Mouse (Mus musculus): ENCODE measurements at regions not wholly inside any gene's neighbourhood (a gene's known extent, or its start where the extent isn't known, plus 50 kb on each side); places are given as distances from the start of the nearest gene placed in this dataset.

DNA sequence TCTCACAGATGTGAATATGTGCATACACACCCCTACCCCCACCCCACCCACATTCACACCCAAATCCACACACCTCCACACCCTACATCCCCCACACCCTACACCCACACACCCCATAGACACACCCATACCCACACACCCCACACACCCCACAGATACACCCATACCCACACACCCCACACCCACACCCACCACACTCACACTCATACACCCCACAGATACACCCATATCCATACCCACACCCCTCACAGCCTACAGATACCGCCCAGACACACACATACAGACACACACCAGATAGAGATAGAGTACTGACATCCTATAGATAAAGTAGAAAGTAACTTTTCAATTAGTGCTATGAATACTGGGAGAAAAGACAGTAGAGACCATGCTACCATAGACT is 108.6 kb upstream of the Ddhd1 start:
- Histone ChIP-seq H3K4me3 (no peak overlapping the region), H3K4me1 (no peaks in the 10 kb centered on the region), H3K27ac (replicated peaks) (no peak overlapping the region), H3K4me2 (replicated peaks) (no peak overlapping the region), H3K9me3 (no peaks in the 10 kb centered on the region), H3K27me3 (no peaks in the 10 kb centered on the region), H3K36me3 (no peaks in the 10 kb centered on the region), H3K9ac (replicated peaks) (no peak overlapping the region)
- WGBS: 90% methylated on average over 1 of the region's 1 CpGs
- ATAC-seq (replicated peaks): no peak

DNA sequence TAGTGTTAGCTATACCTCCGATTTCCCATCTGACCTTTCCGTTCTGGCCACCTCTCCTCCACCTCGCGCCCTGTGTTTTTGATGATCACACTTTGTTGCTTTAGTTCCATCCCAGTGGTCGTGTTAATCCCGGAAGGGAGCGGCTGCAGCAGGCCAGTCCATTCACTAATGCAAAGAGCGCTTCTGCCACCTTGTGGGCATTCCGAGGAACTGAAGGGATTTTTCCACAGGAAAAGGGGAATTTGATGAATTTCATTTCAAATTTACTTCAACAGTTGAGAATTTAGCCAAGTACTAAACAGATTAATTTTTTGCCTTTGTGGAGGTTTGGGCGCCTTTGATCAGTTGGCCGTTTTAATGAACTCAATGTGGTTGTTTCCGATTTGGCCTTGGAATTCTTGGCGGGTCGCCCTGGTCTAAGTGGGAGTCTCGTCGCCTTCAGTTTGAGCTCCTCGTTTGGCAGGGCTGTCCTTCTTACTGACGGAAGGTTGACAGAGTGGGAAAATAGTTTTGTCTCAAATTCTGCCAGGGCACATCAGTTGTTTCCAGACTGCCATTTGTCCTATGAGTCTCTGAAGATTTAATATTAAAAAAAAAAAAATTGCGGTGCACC is 114.8 kb upstream of the Ddhd1 start:
- peak; percentile 87 for ATAC-seq (replicated peaks)
- Histone ChIP-seq H3K4me3 (0 out of 2 replicates have a peak overlapping the region, but pooled peaks have one; percentile 16), H3K27ac (replicated peaks) (no peak overlapping the region), H3K27me3 (no peaks in the 10 kb centered on the region), H3K36me3 (no peaks in the 10 kb centered on the region), H3K4me1 (0 out of 2 replicates have a peak, but pooled peaks cover 7% of the 10 kb centered on the region), H3K4me2 (replicated peaks) (peak overlapping the region; percentile 44), H3K9ac (replicated peaks) (peak overlapping the region; percentile 25; the same call in 1 of the 2 replicates), H3K9me3 (no peaks in the 10 kb centered on the region)
- 12% methylated on average over 19 of the region's 19 CpGs for WGBS

DNA sequence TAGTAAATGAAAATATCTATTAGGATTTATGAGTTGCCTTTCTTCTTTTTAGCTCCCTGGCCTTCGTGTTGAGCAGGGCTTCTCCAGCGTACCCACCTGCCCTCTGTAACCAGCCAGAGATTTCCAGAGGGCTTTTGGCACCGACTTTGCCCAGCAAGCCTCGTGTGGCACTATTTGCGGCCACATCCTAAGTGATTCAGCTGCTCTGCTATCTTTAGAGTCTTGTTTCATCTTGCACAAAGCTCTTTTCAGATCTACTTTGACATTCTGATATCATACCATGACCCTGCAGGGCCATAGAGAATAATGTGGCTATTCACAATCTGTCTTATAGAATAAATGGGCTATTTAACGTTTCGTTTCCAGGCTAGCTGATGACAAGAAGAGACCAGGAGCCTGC is 115.4 kb upstream of the Ddhd1 start:
- Histone ChIP-seq H3K36me3 (no peaks in the 10 kb centered on the region), H3K27ac (replicated peaks) (no peak overlapping the region), H3K4me3 (no peak overlapping the region), H3K4me1 (0 out of 2 replicates have a peak, but pooled peaks cover 7% of the 10 kb centered on the region), H3K27me3 (no peaks in the 10 kb centered on the region), H3K4me2 (replicated peaks) (peak overlapping the region; percentile 44; the same call in 1 of the 2 replicates), H3K9me3 (no peaks in the 10 kb centered on the region), H3K9ac (replicated peaks) (no peak overlapping the region)
- WGBS: 34% methylated on average over 7 of the region's 7 CpGs
- ATAC-seq (replicated peaks): no peak

DNA sequence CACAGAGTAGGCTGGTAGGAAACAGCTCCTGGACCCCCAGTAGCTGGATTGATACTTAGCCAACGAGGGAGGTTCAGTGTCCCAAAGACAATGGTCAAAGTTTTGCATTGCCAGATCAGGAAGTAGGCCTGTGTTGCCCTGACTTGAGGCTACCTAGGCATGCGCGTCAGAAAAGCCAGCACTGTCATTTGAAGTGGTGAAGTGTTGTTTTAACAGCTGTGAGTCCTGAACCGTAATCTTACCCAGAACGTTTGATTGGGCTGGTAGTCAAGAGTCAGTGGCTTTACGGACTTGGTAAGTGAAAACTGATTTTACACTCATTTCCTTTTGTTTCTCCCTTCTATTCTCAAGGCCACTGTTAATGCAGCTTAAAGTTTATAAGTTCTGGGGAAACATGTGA is 123.9 kb upstream of the Ddhd1 start:
- ATAC-seq (replicated peaks): no peak
- Histone ChIP-seq H3K9me3 (no peaks in the 10 kb centered on the region), H3K27me3 (no peaks in the 10 kb centered on the region), H3K4me3 (no peak overlapping the region), H3K4me1 (no peaks in the 10 kb centered on the region), H3K27ac (replicated peaks) (no peak overlapping the region), H3K4me2 (replicated peaks) (no peak overlapping the region), H3K9ac (replicated peaks) (no peak overlapping the region), H3K36me3 (no peaks in the 10 kb centered on the region)
- WGBS: 88% methylated on average over 6 of the region's 6 CpGs

DNA sequence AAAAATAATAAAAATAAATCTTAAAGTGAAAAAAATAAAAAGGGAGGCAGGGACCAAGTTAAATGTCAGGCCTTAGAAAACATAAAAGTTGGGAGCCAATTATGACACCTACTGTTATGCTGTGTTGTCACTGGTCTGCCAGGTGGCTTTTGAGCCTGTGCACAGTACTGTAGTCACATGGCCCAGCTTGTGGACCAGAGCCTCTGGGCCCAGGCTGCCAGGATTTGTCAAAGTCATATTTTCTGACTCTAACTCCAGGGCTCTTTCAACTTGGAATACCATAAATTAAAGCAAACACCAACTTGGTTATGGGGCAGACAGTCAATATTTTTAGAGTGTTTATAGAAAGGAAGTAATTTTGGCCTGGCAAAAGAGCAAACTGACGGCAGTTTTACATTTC is 137.0 kb upstream of the Ddhd1 start:
- no peaks in the 10 kb centered on the region for H3K27me3 ChIP-seq
- no peaks in the 10 kb centered on the region for H3K9me3 ChIP-seq
- no peak overlapping the region for H3K9ac ChIP-seq (replicated peaks)
- H3K4me1 ChIP-seq: no peaks in the 10 kb centered on the region
- 82% methylated on average over 1 of the region's 1 CpGs for WGBS
- H3K36me3 ChIP-seq: no peaks in the 10 kb centered on the region
- no peak overlapping the region for H3K4me3 ChIP-seq
- no peak overlapping the region for H3K27ac ChIP-seq (replicated peaks)
- ATAC-seq (replicated peaks): no peak
- H3K4me2 ChIP-seq (replicated peaks): no peak overlapping the region

DNA sequence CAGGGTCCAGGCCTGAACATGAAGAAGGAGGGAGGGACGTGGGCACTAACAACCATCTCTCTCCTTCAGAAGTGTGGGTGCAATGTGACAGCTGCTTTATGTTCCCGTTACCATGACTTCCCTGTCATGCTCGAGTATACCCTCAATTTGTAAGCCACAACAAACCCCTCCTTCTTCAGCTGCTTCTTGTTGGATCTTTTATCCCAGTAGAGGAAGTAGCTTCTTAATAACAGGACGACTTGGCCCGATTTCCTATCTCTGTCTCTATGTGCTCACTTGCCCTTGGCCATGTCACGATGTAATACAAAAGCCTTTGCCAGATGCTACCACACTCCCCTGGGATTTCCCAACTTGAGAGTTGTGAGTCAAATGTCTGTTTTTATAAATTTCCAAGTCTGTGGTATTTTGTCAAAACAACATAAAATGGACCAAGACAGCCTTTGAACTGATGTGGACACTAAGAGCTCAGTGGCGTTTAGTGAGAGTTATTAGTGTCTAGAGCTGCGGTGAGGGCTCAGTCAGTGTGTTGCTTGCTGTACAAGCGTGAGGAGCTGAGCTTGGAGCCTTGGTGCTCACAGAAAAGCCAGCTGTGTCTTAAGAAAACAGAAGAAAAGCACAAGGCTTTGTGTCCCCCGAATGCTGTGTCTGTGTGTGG is 138.8 kb upstream of the Ddhd1 start:
- ATAC-seq (replicated peaks): no peak
- H3K4me2 ChIP-seq (replicated peaks): no peak overlapping the region
- H3K4me1 ChIP-seq: no peaks in the 10 kb centered on the region
- no peaks in the 10 kb centered on the region for H3K36me3 ChIP-seq
- no peaks in the 10 kb centered on the region for H3K27me3 ChIP-seq
- no peak overlapping the region for H3K27ac ChIP-seq (replicated peaks)
- H3K9me3 ChIP-seq: no peaks in the 10 kb centered on the region
- no peak overlapping the region for H3K9ac ChIP-seq (replicated peaks)
- H3K4me3 ChIP-seq: no peak overlapping the region
- whole genome bisulfite sequencing: 79% methylated on average over 10 of the region's 10 CpGs

DNA sequence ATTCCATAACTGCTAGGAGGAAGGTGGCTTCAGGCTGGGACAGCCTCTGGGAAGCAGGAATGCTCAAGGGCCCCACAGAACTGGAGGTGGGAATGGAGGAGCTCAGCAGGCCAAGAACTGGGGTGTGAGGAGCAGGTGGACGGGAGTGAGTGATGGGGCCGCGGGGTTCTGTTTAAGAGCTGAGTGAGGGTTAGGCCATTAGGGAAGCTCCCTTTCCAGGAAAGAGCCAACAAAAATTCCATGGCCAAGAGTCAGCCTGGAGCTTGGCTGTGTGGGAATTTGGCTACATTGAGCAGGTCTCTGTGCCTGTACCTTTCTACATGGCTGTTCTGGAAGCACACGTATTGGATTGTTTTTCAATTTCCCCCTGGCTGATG is 139.4 kb upstream of the Ddhd1 start:
- H3K9me3 ChIP-seq: no peaks in the 10 kb centered on the region
- H3K36me3 ChIP-seq: no peaks in the 10 kb centered on the region
- no peaks in the 10 kb centered on the region for H3K27me3 ChIP-seq
- 92% methylated on average over 4 of the region's 4 CpGs for WGBS
- H3K4me1 ChIP-seq: no peaks in the 10 kb centered on the region
- H3K27ac ChIP-seq (replicated peaks): no peak overlapping the region
- no peak overlapping the region for H3K9ac ChIP-seq (replicated peaks)
- no peak overlapping the region for H3K4me2 ChIP-seq (replicated peaks)
- ATAC-seq (replicated peaks): no peak
- H3K4me3 ChIP-seq: no peak overlapping the region

DNA sequence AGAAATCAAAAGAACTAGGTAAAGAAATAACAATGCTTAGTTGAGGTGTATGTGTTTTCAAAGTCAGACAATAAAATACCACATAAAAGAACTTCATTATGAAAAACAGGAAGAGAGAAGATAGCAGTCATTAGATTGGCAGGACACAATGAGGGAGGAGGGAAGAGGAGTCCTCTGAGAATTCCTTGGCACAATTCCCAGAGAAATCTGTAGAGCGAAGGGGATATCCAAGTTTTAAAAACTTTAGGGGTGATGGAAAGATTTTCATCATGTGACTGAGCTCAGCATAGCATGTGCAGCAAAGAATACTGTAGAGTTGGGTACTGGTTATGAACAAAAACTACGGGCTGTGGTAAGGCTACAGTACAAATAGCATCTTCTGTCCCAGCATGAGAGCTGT is 141.3 kb upstream of the Ddhd1 start:
- Histone ChIP-seq H3K4me3 (no peak overlapping the region), H3K27ac (replicated peaks) (no peak overlapping the region), H3K4me1 (no peaks in the 10 kb centered on the region), H3K4me2 (replicated peaks) (no peak overlapping the region), H3K9ac (replicated peaks) (no peak overlapping the region), H3K27me3 (no peaks in the 10 kb centered on the region), H3K36me3 (no peaks in the 10 kb centered on the region), H3K9me3 (no peaks in the 10 kb centered on the region)
- ATAC-seq (replicated peaks): no peak
- WGBS: 76% methylated on average over 2 of the region's 2 CpGs

DNA sequence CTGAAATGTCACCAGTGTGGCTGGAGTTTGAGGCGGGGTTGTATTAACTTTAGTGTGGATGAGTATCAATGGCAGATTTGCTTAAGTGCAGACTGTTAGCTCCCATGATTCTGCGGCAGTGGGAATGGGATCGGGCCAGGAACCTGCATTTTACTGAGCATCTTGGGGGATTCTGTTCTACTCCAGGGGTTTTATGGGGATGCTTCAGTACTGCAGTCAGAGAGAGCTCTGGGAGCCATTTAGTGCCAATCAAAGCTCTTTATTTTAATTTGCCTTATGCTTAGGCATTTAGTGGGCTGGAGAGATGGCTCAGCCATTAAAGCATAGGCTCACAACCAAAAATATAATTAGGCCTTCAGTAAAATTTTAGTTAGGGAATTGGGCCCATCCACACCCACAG is 148.0 kb upstream of the Ddhd1 start:
- no peak overlapping the region for H3K9ac ChIP-seq (replicated peaks)
- no peak overlapping the region for H3K4me2 ChIP-seq (replicated peaks)
- H3K36me3 ChIP-seq: no peaks in the 10 kb centered on the region
- ATAC-seq (replicated peaks): no peak
- 78% methylated on average over 3 of the region's 3 CpGs for WGBS
- no peak overlapping the region for H3K27ac ChIP-seq (replicated peaks)
- no peaks in the 10 kb centered on the region for H3K27me3 ChIP-seq
- H3K4me1 ChIP-seq: no peaks in the 10 kb centered on the region
- H3K4me3 ChIP-seq: no peak overlapping the region
- no peaks in the 10 kb centered on the region for H3K9me3 ChIP-seq

DNA sequence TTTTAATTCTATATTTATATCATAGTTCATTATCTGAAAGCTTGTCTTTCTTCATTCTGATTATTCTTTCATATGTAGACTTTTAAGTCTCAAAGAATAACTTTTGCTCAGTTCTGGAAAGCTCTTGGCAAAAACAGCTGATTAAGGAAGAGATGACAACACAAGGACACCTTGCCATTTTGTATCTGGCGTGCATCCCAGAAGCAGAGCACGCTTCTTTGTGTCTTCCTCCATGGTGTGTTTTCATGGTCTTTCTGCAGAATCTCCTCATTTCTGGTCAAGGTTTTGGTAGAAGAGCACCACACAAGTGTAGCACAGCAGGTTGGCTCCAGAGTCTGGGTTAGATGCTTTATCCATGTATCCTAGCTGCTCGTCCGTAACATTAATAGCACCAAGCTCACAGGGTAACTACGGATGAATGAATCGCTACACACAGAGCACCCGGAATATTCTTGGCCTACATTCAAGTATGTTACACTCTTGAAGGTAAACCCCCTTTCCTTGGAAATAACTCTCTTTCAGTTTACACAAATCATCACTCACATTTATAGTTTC is 148.9 kb upstream of the Ddhd1 start:
- WGBS: 62% methylated on average over 7 of the region's 7 CpGs
- ATAC-seq (replicated peaks): no peak
- no peak overlapping the region for H3K9ac ChIP-seq (replicated peaks)
- no peaks in the 10 kb centered on the region for H3K4me1 ChIP-seq
- H3K27ac ChIP-seq (replicated peaks): no peak overlapping the region
- H3K27me3 ChIP-seq: no peaks in the 10 kb centered on the region
- H3K36me3 ChIP-seq: no peaks in the 10 kb centered on the region
- H3K4me3 ChIP-seq: no peak overlapping the region
- no peaks in the 10 kb centered on the region for H3K9me3 ChIP-seq
- no peak overlapping the region for H3K4me2 ChIP-seq (replicated peaks)

DNA sequence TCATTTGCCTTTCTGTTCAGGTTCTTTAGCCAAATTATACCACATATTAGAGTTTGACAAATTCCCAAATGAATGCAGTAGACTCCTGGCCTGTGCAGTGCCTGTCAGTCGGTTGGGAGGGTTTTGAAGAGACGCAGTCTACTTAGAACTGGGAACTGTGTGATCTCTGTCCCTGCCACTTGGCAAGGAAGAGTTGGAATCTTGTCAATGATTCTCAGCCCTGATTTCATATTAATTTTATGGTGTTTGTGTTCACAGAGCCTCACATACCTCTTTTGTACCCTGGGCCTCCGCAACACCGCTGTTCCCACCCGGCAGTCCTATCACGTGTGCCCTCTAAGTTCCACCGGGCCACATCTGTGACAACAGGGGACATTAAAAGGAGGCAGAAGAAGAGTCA is 149.8 kb upstream of the Ddhd1 start:
- Histone ChIP-seq H3K9me3 (no peaks in the 10 kb centered on the region), H3K27ac (replicated peaks) (no peak overlapping the region), H3K4me1 (no peaks in the 10 kb centered on the region), H3K27me3 (no peaks in the 10 kb centered on the region), H3K9ac (replicated peaks) (no peak overlapping the region), H3K4me2 (replicated peaks) (no peak overlapping the region), H3K4me3 (no peak overlapping the region), H3K36me3 (no peaks in the 10 kb centered on the region)
- ATAC-seq (replicated peaks): no peak
- 83% methylated on average over 7 of the region's 7 CpGs for WGBS

DNA sequence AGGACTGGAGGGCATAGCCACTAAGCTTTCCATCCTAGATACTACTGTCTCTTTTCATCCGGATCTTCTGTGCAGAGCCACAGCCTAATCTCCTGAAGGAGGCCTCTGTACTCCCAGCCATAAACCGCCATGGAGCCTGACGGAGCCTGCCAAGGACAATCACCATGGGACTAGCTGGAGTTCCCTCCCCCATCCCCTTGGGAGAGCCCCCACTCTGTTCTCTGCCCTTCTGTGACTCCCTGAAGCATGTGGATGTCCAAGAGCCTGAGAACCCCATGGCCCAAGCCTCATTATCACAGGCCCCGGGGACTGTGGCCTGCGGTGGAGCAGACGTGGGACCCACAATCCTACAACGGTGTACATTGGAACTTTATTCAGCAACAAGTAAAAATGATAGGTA is 151.5 kb upstream of the Ddhd1 start:
- 91% methylated on average over 7 of the region's 7 CpGs for WGBS
- ATAC-seq (replicated peaks): no peak

DNA sequence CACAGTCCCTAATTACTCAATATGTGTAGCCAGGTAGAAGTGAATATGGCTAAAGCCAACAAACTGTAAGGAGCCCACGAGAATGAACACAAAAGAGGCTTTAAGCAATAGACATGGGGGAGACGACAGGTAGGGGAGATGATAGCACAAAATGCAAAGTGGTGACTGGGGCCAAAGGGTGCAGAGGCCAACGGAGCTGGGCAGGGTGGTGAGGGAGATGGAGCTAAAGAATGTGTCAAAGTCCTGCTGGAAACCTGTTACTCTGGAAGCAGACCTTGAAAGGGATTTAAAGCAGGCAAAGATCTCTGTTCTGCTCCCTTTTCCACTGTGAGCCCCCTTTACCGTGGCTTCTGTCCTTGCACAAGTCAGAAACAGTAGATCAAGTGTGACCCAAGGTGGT is 152.2 kb upstream of the Ddhd1 start:
- ATAC-seq (replicated peaks): no peak
- Histone ChIP-seq H3K9me3 (no peaks in the 10 kb centered on the region), H3K27me3 (no peaks in the 10 kb centered on the region), H3K27ac (replicated peaks) (no peak overlapping the region), H3K4me3 (no peak overlapping the region), H3K4me2 (replicated peaks) (no peak overlapping the region), H3K36me3 (no peaks in the 10 kb centered on the region), H3K4me1 (no peaks in the 10 kb centered on the region), H3K9ac (replicated peaks) (no peak overlapping the region)
- WGBS: 81% methylated on average over 4 of the region's 4 CpGs

More for the DNA sequence above, 151.5 kb upstream of the Ddhd1 start:
- Histone ChIP-seq H3K9ac (replicated peaks) (no peak overlapping the region), H3K36me3 (no peaks in the 10 kb centered on the region), H3K4me2 (replicated peaks) (no peak overlapping the region), H3K27ac (replicated peaks) (no peak overlapping the region), H3K27me3 (no peaks in the 10 kb centered on the region), H3K4me3 (no peak overlapping the region), H3K9me3 (no peaks in the 10 kb centered on the region), H3K4me1 (no peaks in the 10 kb centered on the region)
